Mouse (Mus musculus) midbrain, embryonic 14.5 days (tissue): ENCODE measurements at regions not wholly inside any gene's neighbourhood (a gene's known extent, or its start where the extent isn't known, plus 50 kb on each side); places are given as distances from the start of the nearest gene placed in this dataset.
"Not testable (repeated sequence)": the region's sequence is repeated elsewhere in the genome, so short reads cannot be mapped to it uniquely, and the experiment has no call there.

Experiments used
- ATAC-seq: fragments of 200-750 bp; cut with Nextera tagmentation; 2 replicates; pipeline ENCODE4 v1.8.0; 2017; ENCODE audit warnings: moderate number of reproducible peaks, moderate library complexity; ENCODE audit not compliant: low FRiP score, low TSS enrichment
- DNase-seq: peaks from one replicate; pipeline ENCODE4 v3.0.0-alpha.2; 2015
- H3K27ac ChIP-seq: fragments of 300-500 bp; sonication (generic); replicated peaks from 2 replicates; pipeline ENCODE4 v1.5.1; 2014; ENCODE audit warnings: mild to moderate bottlenecking, low read depth, low read length, moderate library complexity
- H3K27me3 ChIP-seq: fragments of 300-500 bp; sonication (generic); 2 replicates; pipeline ENCODE4 v1.6.1; 2014; ENCODE audit warnings: low read length, control low read depth, mixed read lengths; ENCODE audit not compliant: control insufficient read depth, insufficient read depth
- H3K36me3 ChIP-seq: fragments of 300-500 bp; sonication (generic); 2 replicates; pipeline ENCODE4 v1.6.1; 2014; ENCODE audit warnings: low read length, control low read depth; ENCODE audit not compliant: control insufficient read depth, insufficient read depth
- H3K4me1 ChIP-seq: fragments of 300-500 bp; sonication (generic); 2 replicates; pipeline ENCODE4 v1.6.1; 2014; ENCODE audit warnings: mild to moderate bottlenecking, antibody characterized with exemption, low read length, control low read depth; ENCODE audit not compliant: control insufficient read depth, insufficient read depth
- H3K4me2 ChIP-seq: fragments of 300-500 bp; sonication (generic); 2 replicates; pipeline ENCODE4 v1.6.1; 2014; ENCODE audit warnings: mild to moderate bottlenecking, low read length, moderate library complexity
- H3K4me3 ChIP-seq: fragments of 300-500 bp; sonication (generic); replicated peaks from 2 replicates; pipeline ENCODE4 v1.5.1; 2014; ENCODE audit warnings: low read depth, low read length
- H3K9ac ChIP-seq: fragments of 300-500 bp; sonication (generic); replicated peaks from 2 replicates; pipeline ENCODE4 v1.6.1; 2014; ENCODE audit warnings: mild to moderate bottlenecking, low read length, moderate library complexity
- H3K9me3 ChIP-seq: fragments of 300-500 bp; sonication (generic); 2 replicates; pipeline ENCODE4 v1.6.1; 2016; ENCODE audit warnings: low read length, control low read depth, mixed read lengths; ENCODE audit not compliant: control insufficient read depth
- WGBS: fragments of 180-500 bp; shearing (Covaris S2); extraction: QIAGEN DNeasy Blood & Tissue Kit; methylation state at CpG from one replicate; pipeline ENCODE4 v1.1.7; 2014; 5-methylcytosine and 5-hydroxymethylcytosine counted together

DNA sequence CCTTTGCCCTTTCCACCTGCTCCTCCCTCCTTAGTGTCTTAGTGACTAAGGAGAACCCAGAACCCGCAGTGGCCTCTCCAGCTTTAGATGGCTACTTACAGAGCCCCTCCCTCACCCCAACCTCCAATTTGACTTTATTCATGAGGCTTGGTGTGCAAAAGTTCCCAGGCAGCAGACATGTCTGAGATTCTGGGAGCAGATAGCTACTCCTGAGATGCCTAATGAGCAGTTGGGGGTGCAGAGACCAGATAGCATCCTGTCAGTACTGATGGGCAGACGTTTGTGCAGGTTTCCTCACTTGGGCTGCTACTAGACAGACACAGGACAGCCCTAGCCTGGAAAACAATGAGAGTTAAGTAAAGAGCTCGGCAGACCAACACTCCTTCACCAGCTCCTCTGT, 83.7 kb upstream of the Cep85l start:
- Histone ChIP-seq H3K4me2 (peak overlapping the region; percentile 43; the same call in 1 of the 2 replicates), H3K9me3 (no peaks in the 10 kb centered on the region), H3K36me3 (no peaks in the 10 kb centered on the region), H3K4me1 (0 out of 2 replicates have a peak, but pooled peaks cover 3% of the 10 kb centered on the region), H3K27me3 (no peaks in the 10 kb centered on the region), H3K27ac (no peak overlapping the region), H3K9ac (no peak overlapping the region), H3K4me3 (no peak overlapping the region)
- no peak for DNase-seq
- 28% methylated on average over 3 of the region's 3 CpGs for WGBS
- ATAC-seq, result no peak

DNA sequence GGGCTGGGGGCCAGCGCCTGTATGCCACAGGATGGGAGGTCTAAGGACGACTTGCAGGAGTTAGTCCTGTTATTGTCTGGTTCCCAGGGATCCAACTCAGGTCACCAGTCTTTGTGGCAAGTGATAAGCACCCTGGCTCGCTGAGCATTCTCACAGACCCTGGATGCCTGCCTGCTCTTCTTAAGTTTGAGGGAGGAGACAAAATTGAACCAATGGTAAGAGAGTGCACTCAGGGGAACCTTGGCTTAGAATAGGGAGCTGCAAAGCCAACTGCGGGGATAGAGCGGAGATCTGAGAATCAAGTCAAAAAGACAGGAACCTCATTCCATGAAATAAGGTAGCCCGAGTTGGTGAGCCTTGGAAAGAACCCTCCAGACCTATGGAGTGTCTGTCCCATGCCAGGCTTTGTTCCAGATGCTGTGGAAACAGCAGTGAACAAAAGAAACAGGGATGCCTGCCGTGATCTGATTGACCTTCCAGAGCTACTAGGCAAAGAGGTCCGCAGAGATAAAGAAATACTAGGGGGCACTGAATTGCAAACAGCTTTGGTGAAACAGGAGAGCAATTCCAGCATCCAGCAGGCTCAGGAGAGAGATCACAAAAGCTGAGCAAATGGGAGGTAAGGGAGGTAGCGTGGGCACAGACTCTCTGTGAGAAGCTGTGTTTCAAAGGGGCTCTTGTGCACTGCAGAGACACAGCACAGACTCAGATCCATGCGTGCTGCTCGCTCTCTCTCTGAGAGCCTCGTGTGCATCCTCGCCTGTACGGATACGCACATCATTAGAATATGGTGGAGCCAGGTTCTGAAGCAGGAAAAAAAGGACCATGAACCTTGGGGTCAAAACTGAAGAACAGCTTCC, 82.9 kb upstream of the Cep85l start:
- DNase-seq (peak; percentile 71), ATAC-seq (peak; percentile 59; the same call in 1 of the 2 replicates)
- Histone ChIP-seq H3K9me3 (no peaks in the 10 kb centered on the region), H3K9ac (no peak overlapping the region; the same call in 1 of the 2 replicates), H3K36me3 (no peaks in the 10 kb centered on the region), H3K4me1 (0 out of 2 replicates have a peak, but pooled peaks cover 3% of the 10 kb centered on the region), H3K4me3 (peak overlapping the region; percentile 9; the same call in 1 of the 2 replicates), H3K4me2 (peak overlapping the region; percentile 43), H3K27me3 (no peaks in the 10 kb centered on the region), H3K27ac (peak overlapping the region; percentile 43; the same call in 1 of the 2 replicates)
- WGBS, result 12% methylated on average over 15 of the region's 15 CpGs

DNA sequence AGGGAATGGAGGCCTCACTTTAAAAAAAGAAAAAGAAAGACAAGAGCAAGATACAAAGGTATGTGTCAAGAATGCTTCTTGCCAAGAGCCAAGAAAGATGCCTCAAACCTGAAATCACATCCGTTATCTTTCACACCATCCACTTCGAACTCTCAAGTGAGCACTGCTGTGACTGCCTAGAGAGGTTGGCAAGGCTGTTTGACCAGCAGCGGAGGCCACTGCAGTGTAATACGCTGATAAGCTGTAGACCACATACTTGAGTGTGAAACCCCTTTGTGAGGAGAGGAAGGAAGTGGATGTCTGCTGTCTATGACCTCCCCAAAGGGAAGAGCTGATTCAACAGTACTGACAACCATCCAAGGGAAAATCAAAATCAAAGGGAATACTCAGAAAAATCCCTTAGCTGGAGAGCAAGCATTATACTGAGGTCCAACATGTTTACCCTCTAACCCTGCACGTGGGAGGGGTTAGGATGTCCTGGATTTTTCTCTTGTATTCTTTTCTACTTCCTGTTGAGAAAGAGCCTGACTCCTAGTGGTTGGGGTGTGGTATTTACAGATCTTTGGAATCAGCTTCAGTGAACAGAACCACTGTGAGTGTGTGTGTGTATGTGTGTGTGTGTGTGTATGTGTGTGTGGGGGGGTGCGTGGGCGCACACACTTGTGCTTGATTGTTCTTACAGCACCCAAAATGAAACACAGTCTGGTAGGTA, 81.5 kb upstream of the Cep85l start:
- ATAC-seq, result no peak

DNA sequence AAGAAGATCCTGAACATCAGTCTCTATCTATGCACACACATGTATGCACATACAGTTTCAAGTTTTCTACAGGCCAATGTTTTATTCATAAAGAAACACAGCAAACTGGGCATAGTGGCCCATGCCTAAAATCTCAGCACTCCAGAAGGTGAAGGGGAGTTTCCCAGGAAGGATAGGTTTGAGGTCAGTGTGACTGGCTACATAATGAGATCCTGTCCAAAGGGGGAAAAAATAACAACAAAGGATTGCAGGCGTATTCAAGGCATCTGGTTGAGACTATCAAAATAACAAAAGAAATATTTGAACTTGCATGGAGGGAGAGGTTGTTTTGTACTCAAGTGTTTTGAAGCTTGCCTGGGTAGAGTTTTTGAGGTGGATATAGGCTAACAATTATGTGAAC, 80.0 kb upstream of the Cep85l start:
- not testable (repeated sequence) for H3K4me2 ChIP-seq, H3K27ac ChIP-seq, H3K9ac ChIP-seq, DNase-seq, H3K36me3 ChIP-seq, H3K4me3 ChIP-seq, H3K9me3 ChIP-seq, H3K27me3 ChIP-seq, ATAC-seq, H3K4me1 ChIP-seq
- WGBS, result 60% methylated on average over 1 of the region's 1 CpGs

More for the DNA sequence above, 81.5 kb upstream of the Cep85l start:
- Histone ChIP-seq H3K36me3 (no peaks in the 10 kb centered on the region), H3K4me3 (no peak overlapping the region), H3K27me3 (no peaks in the 10 kb centered on the region), H3K4me1 (0 out of 2 replicates have a peak, but pooled peaks cover 3% of the 10 kb centered on the region), H3K27ac (no peak overlapping the region), H3K9ac (no peak overlapping the region), H3K9me3 (no peaks in the 10 kb centered on the region), H3K4me2 (no peak overlapping the region)
- peak; percentile 14 for DNase-seq
- 91% methylated on average over 7 of the region's 7 CpGs for WGBS

DNA sequence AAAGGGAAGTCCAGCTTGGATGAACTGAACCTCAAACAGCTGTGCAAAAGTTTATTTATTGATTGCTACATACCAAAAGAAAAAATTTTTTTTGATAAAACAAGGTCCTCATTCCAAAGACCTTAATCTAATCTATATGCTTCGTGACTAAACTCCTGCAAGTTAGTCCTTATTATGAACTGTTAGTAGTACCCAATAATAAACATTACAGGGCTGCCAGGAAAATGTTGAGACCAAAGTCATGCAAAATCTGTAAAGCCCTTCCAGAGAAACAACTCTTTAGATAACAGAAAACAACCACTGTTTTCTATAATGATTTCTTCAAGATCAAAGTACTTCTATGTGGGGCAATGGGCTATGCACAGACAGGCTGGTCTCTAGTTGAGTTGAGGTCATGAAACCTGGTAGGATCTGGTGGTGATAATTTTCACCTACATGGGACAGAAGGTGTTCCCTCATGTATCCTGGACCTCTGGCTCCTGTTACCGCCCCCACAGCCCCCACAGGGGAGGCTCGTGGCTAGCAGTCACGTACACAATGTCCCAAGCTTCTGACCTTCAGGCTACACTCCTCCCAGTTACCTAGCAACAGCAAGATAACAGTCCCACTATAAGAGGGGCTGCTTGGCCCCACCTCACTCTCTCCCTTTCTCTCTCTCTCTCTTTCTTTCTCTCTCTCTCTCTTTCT, 76.4 kb upstream of the Cep85l start:
- Histone ChIP-seq H3K4me2 (no peak overlapping the region), H3K4me1 (no peaks in the 10 kb centered on the region), H3K4me3 (no peak overlapping the region), H3K36me3 (no peaks in the 10 kb centered on the region), H3K27ac (no peak overlapping the region), H3K9me3 (no peaks in the 10 kb centered on the region), H3K27me3 (no peaks in the 10 kb centered on the region), H3K9ac (no peak overlapping the region)
- DNase-seq, result no peak
- WGBS, result 66% methylated on average over 4 of the region's 4 CpGs
- ATAC-seq, result no peak

DNA sequence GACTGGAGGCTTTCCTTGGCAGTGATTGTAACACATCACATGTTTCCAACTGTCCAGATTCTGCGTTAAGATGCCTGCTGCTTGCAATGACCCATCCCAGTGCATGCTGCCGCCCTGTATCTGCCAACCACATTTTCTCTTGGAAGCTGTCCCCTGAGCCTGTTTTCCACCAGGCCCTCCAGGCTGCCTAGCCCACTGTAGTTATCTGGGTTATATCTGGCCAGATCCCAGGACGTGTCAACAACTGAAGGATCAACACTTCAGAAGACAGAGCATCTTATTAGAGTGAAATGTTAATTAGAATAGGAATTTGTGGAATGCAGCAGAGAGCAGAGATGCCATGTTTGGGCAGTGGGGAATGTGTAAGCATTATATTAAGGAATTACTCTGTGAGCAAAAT, 65.0 kb upstream of the Cep85l start:
- Histone ChIP-seq H3K9me3 (no peaks in the 10 kb centered on the region), H3K27ac (no peak overlapping the region), H3K9ac (no peak overlapping the region), H3K4me2 (no peak overlapping the region), H3K4me1 (peaks cover 3% of the 10 kb centered on the region; the same call in 1 of the 2 replicates), H3K27me3 (no peaks in the 10 kb centered on the region), H3K4me3 (no peak overlapping the region), H3K36me3 (no peaks in the 10 kb centered on the region)
- no peak for ATAC-seq
- DNase-seq, result no peak
- 52% methylated on average over 3 of the region's 3 CpGs for WGBS

DNA sequence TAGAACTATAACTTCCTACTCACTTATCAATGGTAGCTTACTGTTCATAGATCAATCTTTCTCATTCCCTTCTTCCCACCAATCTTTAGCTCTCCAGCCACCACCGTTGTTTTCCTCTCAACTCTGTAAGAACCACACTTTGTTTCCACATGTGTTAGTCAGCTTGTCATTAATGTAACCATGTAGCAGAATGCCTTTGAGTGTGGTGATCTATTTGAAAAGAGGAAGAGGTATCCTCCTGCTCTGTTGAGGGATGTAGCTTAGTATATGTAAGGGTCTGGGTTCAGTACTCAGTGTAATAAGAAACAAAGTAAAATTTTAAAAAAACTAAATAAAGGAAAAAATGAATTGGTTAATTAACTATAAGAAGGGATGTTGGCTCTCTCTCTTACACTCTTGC, 63.7 kb upstream of the Cep85l start:
- Histone ChIP-seq H3K4me3 (no peak overlapping the region), H3K27ac (no peak overlapping the region), H3K4me1 (peaks cover 3% of the 10 kb centered on the region; the same call in 1 of the 2 replicates), H3K36me3 (no peaks in the 10 kb centered on the region), H3K9me3 (no peaks in the 10 kb centered on the region), H3K4me2 (no peak overlapping the region), H3K9ac (no peak overlapping the region), H3K27me3 (no peaks in the 10 kb centered on the region)
- ATAC-seq, result no peak
- 95% methylated on average over 1 of the region's 1 CpGs for WGBS
- DNase-seq, result no peak

DNA sequence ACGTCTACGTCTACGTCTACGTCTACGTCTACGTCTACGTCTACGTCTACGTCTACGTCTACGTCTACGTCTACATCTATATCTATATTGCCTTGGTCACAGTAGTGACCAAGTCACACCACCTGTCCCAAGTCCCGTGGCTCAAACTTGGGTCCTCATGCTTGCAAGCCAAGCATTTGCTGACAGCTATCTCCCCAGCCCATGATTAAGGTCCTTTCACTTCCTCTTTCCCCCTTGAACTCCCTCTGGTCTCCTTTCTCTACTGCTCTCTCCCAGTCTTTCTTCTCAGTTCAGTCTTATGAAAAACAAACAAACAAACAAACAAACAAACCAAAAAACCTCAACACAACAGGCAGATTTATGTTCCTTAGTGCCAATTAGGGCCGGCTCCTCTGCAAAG, 63.2 kb upstream of the Cep85l start:
- no peak overlapping the region for H3K4me3 ChIP-seq
- DNase-seq, result no peak
- H3K27ac ChIP-seq, result no peak overlapping the region
- H3K9me3 ChIP-seq, result no peaks in the 10 kb centered on the region
- no peak overlapping the region for H3K4me2 ChIP-seq
- H3K4me1 ChIP-seq, result peaks cover 3% of the 10 kb centered on the region; the same call in 1 of the 2 replicates
- H3K9ac ChIP-seq, result no peak overlapping the region
- 97% methylated on average over 14 of the region's 14 CpGs for WGBS
- no peaks in the 10 kb centered on the region for H3K36me3 ChIP-seq
- H3K27me3 ChIP-seq, result no peaks in the 10 kb centered on the region
- ATAC-seq, result no peak
